Mouse (Mus musculus): ENCODE results near the gene Gm42688.

Gene Gm42688

GRCm38 (mm10) chr6:83135571-83136161, 34.2 kb downstream of the Gm42688 start:
- CTCF ChIA-PET = interaction anchor here in 3 of 4 experiments (0.5 to 1.4 kb wide), 10 partner anchors 9 to 143 kb away, joined by 3 to 8 read pairs (median 4); partner anchors contain the start of genes Ccdc142 (in 1 of the 3), Gm42688 (in 1 of the 3) and Ino80b (in 1 of the 3)
- POLR2A ChIA-PET = interaction anchor here (0.6 to 8.4 kb wide), 29 partner anchors 9 to 144 kb away, joined by 3 to 75 read pairs (median 3); partner anchors contain the start of genes Wbp1 (in 4 of the 4), Ccdc142 (in 1 of the 4), Dok1 (in 1 of the 4) and Gm42688 (in 1 of the 4)

GRCm38 (mm10) chr6:83136291-83136880, 35.0 kb downstream of the Gm42688 start:
- CTCF ChIA-PET = interaction anchor here in 1 of 4 experiments (1.2 to 2.1 kb wide), 4 partner anchors 10 to 140 kb away, joined by 3 to 8 read pairs (median 6); no protein-coding TSS in a partner anchor
- POLR2A ChIA-PET = interaction anchor here (0.6 to 8.4 kb wide), 20 partner anchors 9 to 190 kb away, joined by 3 to 75 read pairs (median 4); partner anchors contain the start of genes Wbp1 (in 3 of the 4), Ccdc142 (in 1 of the 4), Dctn1 (in 1 of the 4) and Gm42688 (in 1 of the 4)

GRCm38 (mm10) chr6:83136881-83137575, 35.6 kb downstream of the Gm42688 start:
- POLR2A ChIA-PET = interaction anchor here (0.6 to 8.4 kb wide), 20 partner anchors 9 to 189 kb away, joined by 3 to 75 read pairs (median 3); partner anchors contain the start of genes Wbp1 (in 3 of the 4), 1700003E16Rik (in 1 of the 4), Ccdc142 (in 1 of the 4) and Dctn1 (in 1 of the 4)
- CTCF ChIA-PET = interaction anchor here (0.5 to 2.1 kb wide), 11 partner anchors 10 to 201 kb away, joined by 3 to 8 read pairs (median 3); partner anchors contain the start of genes 1700003E16Rik (in 1 of the 4), Ccdc142 (in 1 of the 4), Gm42688 (in 1 of the 4) and Wdr54 (in 1 of the 4)

DNA sequence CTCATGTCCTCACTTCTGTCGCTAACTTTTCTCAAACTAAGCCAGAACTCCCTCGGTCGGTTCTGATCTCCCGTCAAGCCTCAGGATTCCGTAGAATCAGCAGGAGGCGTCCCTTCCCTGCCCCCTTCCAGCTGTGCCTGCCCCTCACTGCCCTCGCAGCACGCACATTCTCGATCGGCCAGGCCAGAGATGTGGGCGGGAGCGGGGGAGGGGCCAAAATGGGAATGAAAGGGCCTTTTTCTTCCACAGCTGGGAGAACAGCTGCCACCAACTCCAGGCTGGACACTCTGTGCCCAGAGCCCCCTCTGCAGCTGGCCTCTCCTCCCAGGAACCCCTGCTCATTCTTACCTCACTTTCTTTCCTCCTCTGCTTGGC, 36.1 kb downstream of the Gm42688 start:
- POLR2A ChIA-PET = interaction anchor here (0.6 to 8.4 kb wide), 17 partner anchors 8 to 189 kb away, joined by 3 to 75 read pairs (median 3); partner anchors contain the start of genes Wbp1 (in 2 of the 4), 1700003E16Rik (in 1 of the 4), Ccdc142 (in 1 of the 4) and Dctn1 (in 1 of the 4)
- CTCF ChIA-PET = interaction anchor here (0.5 to 2.1 kb wide), 11 partner anchors 10 to 202 kb away, joined by 3 to 8 read pairs (median 3); partner anchors contain the start of genes 1700003E16Rik (in 1 of the 4), Ccdc142 (in 1 of the 4), Gm42688 (in 1 of the 4) and Wdr54 (in 1 of the 4)

GRCm38 (mm10) chr6:83138056-83138455, 36.6 kb downstream of the Gm42688 start:
- CTCF ChIA-PET = interaction anchor here in 1 of 4 experiments (0.9 to 2.1 kb wide), 4 partner anchors 11 to 127 kb away, joined by 3 to 8 read pairs (median 6); partner anchors contain the start of genes Ccdc142 and Gm42688
- POLR2A ChIA-PET = interaction anchor here in 3 of 4 experiments (0.6 to 8.4 kb wide), 11 partner anchors 8 to 176 kb away, joined by 3 to 75 read pairs (median 3); partner anchors contain the start of genes 1700003E16Rik (in 2 of the 3), Wbp1 (in 2 of the 3), Wdr54 (in 2 of the 3) and Ccdc142 (in 1 of the 3)

DNA sequence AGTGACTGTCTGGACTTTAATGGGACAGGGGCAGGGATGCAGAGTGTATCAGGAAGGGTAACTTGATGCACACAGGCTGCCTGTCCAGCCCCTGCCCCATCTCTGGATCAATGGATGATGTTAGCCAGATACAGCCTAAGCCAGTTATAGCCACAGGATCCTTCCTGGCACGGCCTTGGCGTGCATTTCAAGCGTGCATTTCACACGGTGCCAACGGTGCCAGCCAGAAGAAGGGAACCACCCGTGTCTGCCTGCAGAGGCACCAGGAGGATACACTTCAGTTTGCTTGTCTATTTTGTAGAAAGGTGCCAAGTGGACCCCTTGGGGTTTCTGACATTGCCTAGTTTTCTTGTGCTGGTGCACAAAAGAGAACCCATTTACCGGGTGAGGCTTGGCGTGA, 38.6 kb downstream of the Gm42688 start:
- POLR2A ChIA-PET = interaction anchor here in 1 of 4 experiments (0.6 kb wide), 1 partner anchor 86 kb away, joined by 3 read pairs; the partner anchor contains the start of gene Aup1
- CTCF ChIA-PET = no interaction called here

GRCm38 (mm10) chr6:83141636-83142035, 40.2 kb downstream of the Gm42688 start:
- CTCF ChIA-PET = interaction anchor here (0.5 to 1.8 kb wide), 7 partner anchors 9 to 316 kb away, joined by 3 to 14 read pairs (median 5); partner anchors contain the start of gene Wbp1 (in 1 of the 4)
- POLR2A ChIA-PET = interaction anchor here (0.7 to 3.4 kb wide), 19 partner anchors 11 to 1014 kb away, joined by 3 to 26 read pairs (median 4); partner anchors contain the start of genes 1700003E16Rik (in 2 of the 4), Ccdc142 (in 2 of the 4), Gm42688 (in 2 of the 4) and Wbp1 (in 2 of the 4)

DNA sequence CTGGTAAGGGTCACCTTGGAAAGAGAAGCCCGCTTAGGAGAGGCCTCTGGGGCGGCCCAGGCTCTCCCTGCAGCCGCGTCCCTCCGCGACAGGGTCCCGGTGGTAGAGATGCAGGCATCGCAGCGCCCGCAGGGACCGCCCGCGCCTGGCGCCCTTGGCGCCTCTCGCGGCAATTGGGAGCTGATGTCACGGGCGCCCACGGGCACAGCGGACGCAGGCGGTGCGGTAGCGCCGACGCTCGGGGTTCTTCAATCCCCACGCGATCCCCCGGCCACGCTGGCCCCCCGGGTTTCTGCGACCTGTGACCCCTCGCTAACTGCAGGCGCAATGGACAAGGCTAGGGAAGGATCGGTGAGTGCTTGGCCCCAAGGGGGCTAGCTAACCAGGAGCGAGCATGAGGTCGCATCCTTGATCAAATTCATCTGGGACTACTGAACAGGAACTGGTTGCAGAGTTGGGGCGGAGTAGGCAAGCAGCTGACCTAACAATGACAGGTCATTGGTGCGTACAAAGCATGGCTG, 40.9 kb downstream of the Gm42688 start:
- POLR2A ChIA-PET = interaction anchor here (0.5 to 3.4 kb wide), 32 partner anchors 9 to 268 kb away, joined by 3 to 26 read pairs (median 4); partner anchors contain the start of genes 1700003E16Rik (in 2 of the 4), Ccdc142 (in 2 of the 4), Gm42688 (in 2 of the 4) and Ino80b (in 2 of the 4)
- CTCF ChIA-PET = interaction anchor here (0.5 to 1.8 kb wide), 10 partner anchors 10 to 315 kb away, joined by 3 to 9 read pairs (median 4); partner anchors contain the start of genes 1700003E16Rik (in 1 of the 4), Ccdc142 (in 1 of the 4), Gm42688 (in 1 of the 4) and Wbp1 (in 1 of the 4)

GRCm38 (mm10) chr6:83142886-83143285, 41.5 kb downstream of the Gm42688 start:
- POLR2A ChIA-PET = interaction anchor here (0.5 to 4.8 kb wide), 35 partner anchors 8 to 340 kb away, joined by 3 to 26 read pairs (median 4); partner anchors contain the start of genes Wbp1 (in 3 of the 4), 1700003E16Rik (in 2 of the 4), Ccdc142 (in 2 of the 4) and Gm42688 (in 2 of the 4)
- CTCF ChIA-PET = interaction anchor here in 3 of 4 experiments (0.6 to 1.8 kb wide), 11 partner anchors 9 to 225 kb away, joined by 3 to 9 read pairs (median 4); partner anchors contain the start of genes 1700003E16Rik (in 1 of the 3), Ccdc142 (in 1 of the 3), Gm42688 (in 1 of the 3) and Wbp1 (in 1 of the 3)

DNA sequence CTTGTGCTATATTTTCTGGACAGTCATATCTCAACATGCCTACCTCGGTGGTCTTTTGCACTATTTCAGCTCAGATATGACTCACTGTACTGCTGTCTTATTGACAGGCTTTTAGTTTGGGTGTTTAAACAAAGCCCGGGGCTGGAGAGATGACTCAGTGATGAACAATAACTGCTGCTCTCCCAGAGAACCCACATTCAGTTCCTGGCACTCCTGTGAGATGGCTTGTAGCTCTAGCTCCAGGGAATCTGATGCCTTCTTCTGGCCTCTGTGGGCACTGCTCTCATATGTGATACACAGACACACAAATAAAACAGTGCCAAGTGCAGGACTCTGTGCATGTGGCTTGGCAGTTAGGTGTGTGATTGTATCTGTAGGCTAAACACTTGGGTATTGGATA, 43.8 kb downstream of the Gm42688 start:
- ChIA-PET CTCF (interaction anchor here in 2 of 4 experiments (0.5 to 1.5 kb wide), 4 partner anchors 14 to 431 kb away, joined by 3 to 9 read pairs (median 4); no protein-coding TSS in a partner anchor), POLR2A (interaction anchor here (0.9 to 4.8 kb wide), 23 partner anchors 8 to 172 kb away, joined by 3 to 24 read pairs (median 5); partner anchors contain the start of genes 1700003E16Rik (in 3 of the 4), Rtkn (in 3 of the 4), Wdr54 (in 3 of the 4) and Ccdc142 (in 2 of the 4))

GRCm38 (mm10) chr6:83145805-83146204, 44.4 kb downstream of the Gm42688 start:
- ChIA-PET CTCF (interaction anchor here in 3 of 4 experiments (0.5 to 1.9 kb wide), 7 partner anchors 10 to 431 kb away, joined by 3 to 9 read pairs (median 3); partner anchors contain the start of genes 1700003E16Rik (in 1 of the 3) and Wdr54 (in 1 of the 3)), POLR2A (interaction anchor here (0.8 to 4.8 kb wide), 37 partner anchors 8 to 180 kb away, joined by 3 to 24 read pairs (median 4); partner anchors contain the start of genes 1700003E16Rik (in 3 of the 4), Dctn1 (in 3 of the 4), Rtkn (in 3 of the 4) and Wbp1 (in 3 of the 4))

DNA sequence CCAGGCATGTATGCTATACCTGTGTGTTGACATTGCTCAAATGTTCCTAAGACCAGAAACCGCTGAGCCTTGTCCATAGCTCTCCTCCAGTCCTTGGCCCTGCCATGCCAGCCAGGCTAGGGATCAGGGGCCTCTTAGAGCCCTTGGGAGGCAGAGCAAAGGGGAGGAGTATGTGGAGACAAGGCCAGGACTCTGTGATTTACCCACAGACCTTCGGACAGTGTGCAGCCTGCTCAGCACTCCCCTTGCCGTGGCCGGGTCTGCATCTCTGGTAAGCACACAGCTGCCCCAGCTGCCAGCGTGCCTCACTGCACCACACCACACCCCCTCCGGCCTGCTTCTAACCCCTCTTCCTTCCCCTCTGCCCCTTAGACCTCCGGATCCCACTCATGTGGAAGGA, 45.9 kb downstream of the Gm42688 start:
- ChIA-PET CTCF (interaction anchor here in 3 of 4 experiments (0.6 to 1.9 kb wide), 6 partner anchors 10 to 42 kb away, joined by 3 to 8 read pairs (median 3); partner anchors contain the start of gene Dctn1 (in 1 of the 3)), POLR2A (interaction anchor here in 3 of 4 experiments (1.0 to 4.8 kb wide), 18 partner anchors 9 to 179 kb away, joined by 3 to 24 read pairs (median 6); partner anchors contain the start of genes Wbp1 (in 3 of the 3), 1700003E16Rik (in 2 of the 3), Dctn1 (in 2 of the 3) and Rtkn (in 2 of the 3))

DNA sequence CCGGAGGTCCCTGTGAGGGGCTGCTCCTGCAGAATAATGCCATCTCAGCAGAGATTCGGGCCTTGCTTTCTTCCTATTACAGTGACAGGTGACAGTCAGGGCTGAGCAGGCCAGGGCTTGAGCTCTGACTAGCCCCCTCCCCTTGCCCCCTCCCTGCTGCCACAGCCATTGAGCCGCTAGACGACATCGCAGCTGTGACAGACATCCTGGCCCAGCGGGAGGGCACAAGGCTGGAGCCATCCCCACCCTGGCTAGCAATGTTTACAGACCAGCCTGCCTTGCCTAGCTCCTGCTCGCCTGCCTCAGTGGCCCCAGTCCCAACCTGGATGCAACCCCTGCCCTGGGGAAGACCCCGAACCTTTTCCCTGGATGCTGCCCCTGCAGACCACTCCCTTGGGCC, 50.3 kb downstream of the Gm42688 start:
- POLR2A ChIA-PET = interaction anchor here in 3 of 4 experiments (0.8 to 2.4 kb wide), 12 partner anchors 8 to 37 kb away, joined by 3 to 13 read pairs (median 3); partner anchors contain the start of genes Wbp1 (in 2 of the 3) and Rtkn (in 1 of the 3)
- CTCF ChIA-PET = interaction anchor here in 2 of 4 experiments (0.9 to 1.9 kb wide), 6 partner anchors 9 to 311 kb away, joined by 3 to 9 read pairs (median 4); no protein-coding TSS in a partner anchor

- ChIA-PET POLR2A (interaction anchor here in 2 of 4 experiments (0.7 to 2.4 kb wide), 9 partner anchors 8 to 571 kb away, joined by 3 to 13 read pairs (median 5); partner anchors contain the start of gene Wbp1 (in 1 of the 2)), CTCF (interaction anchor here (0.5 to 1.9 kb wide), 9 partner anchors 9 to 1318 kb away, joined by 3 to 10 read pairs (median 4); partner anchors contain the start of gene Dctn1 (in 2 of the 4))
These were observed 51.6 kb downstream of the Gm42688 start for GRCm38 (mm10) chr6:83153038-83153437.

- CTCF ChIA-PET = interaction anchor here in 3 of 4 experiments (0.5 to 1.0 kb wide), 5 partner anchors 9 to 1318 kb away, joined by 3 to 10 read pairs (median 4); partner anchors contain the start of gene Dctn1 (in 1 of the 3)
- POLR2A ChIA-PET = interaction anchor here in 2 of 4 experiments (1.0 to 2.4 kb wide), 6 partner anchors 9 to 39 kb away, joined by 4 to 13 read pairs (median 5); partner anchors contain the start of gene Wbp1 (in 1 of the 2)
These were observed 52.1 kb downstream of the Gm42688 start for GRCm38 (mm10) chr6:83153485-83153884.

Measured in embryonic stem cell, embryonic (primary cell).